Mouse (Mus musculus) forebrain, embryonic 16.5 days (tissue): ENCODE results near the gene Clptm1l. TPM values are rescaled to one million over a fixed set of nuclear protein-coding genes. Genes with fewer than 3 reads are reported as not detected.

Experiments used
- ATAC-seq: fragments of 200-750 bp; cut with Nextera tagmentation; 2 replicates; pipeline ENCODE4 v1.8.0; 2017; ENCODE audit warnings: mild to moderate bottlenecking, moderate library complexity
- H3K27ac ChIP-seq: fragments of 300-500 bp; sonication (generic); 2 replicates; pipeline ENCODE4 v1.5.1; 2014; ENCODE audit warnings: low read length, control low read depth
- H3K27me3 ChIP-seq: fragments of 300-500 bp; sonication (generic); replicated peaks from 2 replicates; pipeline ENCODE4 v1.6.1; 2014; ENCODE audit warnings: low read length; ENCODE audit not compliant: control insufficient read depth, insufficient read depth
- H3K36me3 ChIP-seq: fragments of 300-500 bp; sonication (generic); 2 replicates; pipeline ENCODE4 v1.6.1; 2014; ENCODE audit not compliant: control insufficient read depth, insufficient read depth
- H3K4me1 ChIP-seq: fragments of 300-500 bp; sonication (generic); replicated peaks from 2 replicates; pipeline ENCODE4 v1.6.1; 2014; ENCODE audit warnings: low read length; ENCODE audit not compliant: control insufficient read depth, insufficient read depth
- H3K4me2 ChIP-seq: fragments of 300-500 bp; sonication (generic); 2 replicates; pipeline ENCODE4 v1.6.1; 2014; ENCODE audit warnings: mild to moderate bottlenecking, low read length, control low read depth
- H3K4me3 ChIP-seq: fragments of 300-500 bp; sonication (generic); replicated peaks from 2 replicates; pipeline ENCODE4 v1.5.1; 2014; ENCODE audit warnings: mild to moderate bottlenecking, low read length, control low read depth
- H3K9ac ChIP-seq: fragments of 300-500 bp; sonication (generic); replicated peaks from 2 replicates; pipeline ENCODE4 v1.6.1; 2014; ENCODE audit warnings: low read depth, low read length, control low read depth
- H3K9me3 ChIP-seq: fragments of 300-500 bp; sonication (generic); 2 replicates; pipeline ENCODE4 v1.6.1; 2016; ENCODE audit warnings: low read length; ENCODE audit not compliant: control insufficient read depth
- WGBS: fragments of 180-500 bp; shearing (Covaris S2); extraction: QIAGEN DNeasy Blood & Tissue Kit; methylation state at CpG from one replicate; pipeline ENCODE4 v1.1.7; 2014; 5-methylcytosine and 5-hydroxymethylcytosine counted together
- polyA plus RNA-seq: library from polyadenylated mRNA; unstranded; fragments of >200 nt; fragmentation: Nextera tagmentation; extraction: Ambion mirVana; gene quantifications from 2 replicates; pipeline ENCODE4 v1.2.1, GENCODE M21; 2015

Clptm1l gene
- polyA plus RNA-seq: 125 and 130 TPM in 2 replicates

DNA sequence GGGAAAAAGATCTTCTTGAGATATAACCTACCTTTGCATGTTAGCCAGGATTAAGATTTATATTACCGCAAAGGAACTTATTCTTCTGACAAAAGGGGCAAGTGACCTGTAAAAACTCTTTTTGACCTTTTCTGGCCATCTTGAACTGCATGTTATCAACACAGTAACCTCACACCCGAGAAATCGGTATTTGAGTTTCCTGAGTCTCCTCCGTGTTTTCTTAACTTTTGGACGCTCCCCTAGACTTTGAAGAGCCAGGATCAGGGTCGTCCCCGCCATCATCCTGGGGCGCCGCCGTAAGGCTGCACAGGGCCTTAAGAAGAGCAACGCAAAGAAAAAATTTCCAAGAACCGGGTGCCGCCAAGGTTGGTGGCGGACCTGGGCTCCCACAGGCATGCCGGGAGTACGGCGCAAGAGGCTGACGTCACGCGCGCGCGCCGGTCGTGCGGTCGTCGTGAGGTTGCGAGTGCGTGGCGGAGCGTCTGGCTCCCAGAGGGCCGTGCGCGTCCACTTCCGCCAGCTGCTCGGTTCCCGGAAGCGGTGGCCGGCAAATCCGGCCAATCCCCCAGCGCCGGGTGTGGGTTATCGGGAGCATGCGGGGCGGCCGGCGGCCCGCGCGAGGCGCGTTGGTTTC is at the start of gene Clptm1l:
Clptm1l (plus strand) TSS at position 485 of the 634 bp plus-strand sequence.
- WGBS: under 1% methylated on average over 52 of the region's 53 CpGs
- Histone ChIP-seq H3K27ac (peak within 1 kb of the TSS; percentile 66; the same call in 1 of the 2 replicates), H3K9me3 (no peaks in the 10 kb centered on the region), H3K27me3 (no peaks in the 10 kb centered on the region), H3K4me3 (peak within 1 kb of the TSS; percentile 93), H3K4me2 (peak within 1 kb of the TSS; percentile 97), H3K36me3 (peaks cover 17% of the 10 kb centered on the region), H3K4me1 (peaks cover 19% of the 10 kb centered on the region), H3K9ac (peak within 1 kb of the TSS; percentile 87)
- peak; percentile 99 for ATAC-seq

DNA sequence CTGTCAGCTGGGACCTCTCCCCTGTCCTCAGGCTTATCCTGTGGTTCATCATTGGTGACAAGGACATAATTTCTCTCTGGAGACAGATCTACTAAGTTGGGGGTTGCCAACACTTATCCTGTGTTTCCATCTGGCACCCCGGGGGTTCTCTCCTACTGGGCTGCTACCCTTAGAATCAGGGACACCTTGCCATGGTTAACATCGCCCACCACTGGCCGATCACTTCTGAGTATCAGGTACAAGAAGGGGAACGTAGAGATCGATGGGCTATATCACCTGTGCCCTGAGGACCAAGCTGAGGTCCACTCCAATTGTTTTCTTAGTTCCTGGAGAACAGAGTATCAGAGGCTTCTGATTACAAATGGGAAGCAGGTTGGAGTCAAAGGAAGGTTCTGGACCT is 39.6 kb upstream of the Clptm1l start:
- no peak overlapping the region for H3K27ac ChIP-seq
- H3K9me3 ChIP-seq: no peaks in the 10 kb centered on the region
- 93% methylated on average over 5 of the region's 5 CpGs for WGBS
- H3K4me2 ChIP-seq: no peak overlapping the region
- no peaks in the 10 kb centered on the region for H3K4me1 ChIP-seq
- no peak for ATAC-seq
- H3K4me3 ChIP-seq: no peak overlapping the region
- no peak overlapping the region for H3K9ac ChIP-seq
- H3K36me3 ChIP-seq: no peaks in the 10 kb centered on the region
- H3K27me3 ChIP-seq: no peaks in the 10 kb centered on the region

DNA sequence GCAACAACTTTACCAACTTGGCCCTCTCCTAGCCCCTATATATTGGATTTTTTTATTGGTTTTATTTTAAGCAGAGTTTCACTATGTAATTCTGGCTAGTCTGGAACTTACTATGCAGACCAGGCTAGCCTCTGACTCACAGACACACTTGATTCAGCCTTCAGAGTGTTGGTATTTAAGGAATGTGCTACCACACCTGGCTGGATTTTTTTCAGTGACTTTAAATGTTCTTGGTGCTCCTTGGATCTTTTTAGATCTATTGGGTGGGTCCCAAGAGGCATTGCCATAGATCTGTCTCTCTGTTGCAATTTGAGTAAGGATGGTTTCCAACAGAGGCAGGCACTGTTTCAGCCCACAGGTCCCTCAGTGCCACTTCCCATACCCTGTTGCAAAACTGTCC is 28.8 kb upstream of the Clptm1l start:
- Histone ChIP-seq H3K4me2 (no peak overlapping the region), H3K27ac (no peak overlapping the region), H3K36me3 (no peaks in the 10 kb centered on the region), H3K27me3 (no peaks in the 10 kb centered on the region), H3K4me3 (no peak overlapping the region), H3K9ac (no peak overlapping the region), H3K4me1 (no peaks in the 10 kb centered on the region), H3K9me3 (no peaks in the 10 kb centered on the region)
- no peak for ATAC-seq

DNA sequence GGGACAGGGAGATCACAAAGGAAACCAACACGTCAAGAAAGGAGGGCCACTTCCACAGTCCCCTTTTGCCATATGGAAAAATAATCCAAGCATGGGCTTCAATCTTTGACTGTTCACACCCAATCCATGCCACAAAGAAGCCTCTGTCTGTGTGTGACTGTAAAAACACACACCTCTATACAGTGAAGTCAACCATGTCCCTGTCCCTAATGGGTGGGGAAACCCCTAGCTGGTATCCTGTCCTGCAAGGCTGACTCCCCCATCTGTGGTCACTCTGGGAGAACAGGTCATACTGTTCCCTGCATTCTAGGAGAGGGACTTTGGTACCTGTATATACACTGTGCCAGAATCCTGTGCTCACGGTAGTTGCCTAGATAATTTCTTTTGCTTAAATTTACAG is 26.5 kb upstream of the Clptm1l start:
- no peak overlapping the region for H3K4me3 ChIP-seq
- H3K27me3 ChIP-seq: no peaks in the 10 kb centered on the region
- no peak overlapping the region for H3K27ac ChIP-seq
- ATAC-seq: no peak
- no peaks in the 10 kb centered on the region for H3K9me3 ChIP-seq
- WGBS: 81% methylated on average over 2 of the region's 2 CpGs
- H3K9ac ChIP-seq: no peak overlapping the region
- no peak overlapping the region for H3K4me2 ChIP-seq
- H3K36me3 ChIP-seq: no peaks in the 10 kb centered on the region
- no peaks in the 10 kb centered on the region for H3K4me1 ChIP-seq

DNA sequence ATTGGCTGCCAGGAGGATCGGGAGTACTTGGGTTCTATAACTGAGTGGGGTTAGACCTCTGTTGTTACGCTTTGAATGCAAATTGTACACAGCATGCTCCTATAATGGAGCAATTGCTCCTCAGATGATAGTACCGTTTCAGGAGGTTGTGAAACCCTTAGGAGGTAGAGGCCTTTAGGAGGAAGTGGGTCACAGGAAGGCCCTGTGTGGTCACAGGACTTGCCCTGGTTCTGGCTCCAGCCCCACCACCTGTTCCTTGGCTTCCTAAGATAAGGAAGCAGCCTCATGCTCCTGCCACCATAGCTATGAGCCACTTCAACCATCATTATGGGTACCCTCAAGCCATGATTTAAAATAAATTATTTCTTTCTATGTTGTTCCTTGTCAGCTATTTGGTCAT is 12.3 kb upstream of the Clptm1l start:
- no peak for ATAC-seq
- Histone ChIP-seq H3K4me2 (no peak overlapping the region), H3K9ac (no peak overlapping the region), H3K27ac (no peak overlapping the region), H3K4me1 (no peaks in the 10 kb centered on the region), H3K27me3 (no peaks in the 10 kb centered on the region), H3K36me3 (no peaks in the 10 kb centered on the region), H3K9me3 (no peaks in the 10 kb centered on the region), H3K4me3 (no peak overlapping the region)
- WGBS: 95% methylated on average over 3 of the region's 3 CpGs

DNA sequence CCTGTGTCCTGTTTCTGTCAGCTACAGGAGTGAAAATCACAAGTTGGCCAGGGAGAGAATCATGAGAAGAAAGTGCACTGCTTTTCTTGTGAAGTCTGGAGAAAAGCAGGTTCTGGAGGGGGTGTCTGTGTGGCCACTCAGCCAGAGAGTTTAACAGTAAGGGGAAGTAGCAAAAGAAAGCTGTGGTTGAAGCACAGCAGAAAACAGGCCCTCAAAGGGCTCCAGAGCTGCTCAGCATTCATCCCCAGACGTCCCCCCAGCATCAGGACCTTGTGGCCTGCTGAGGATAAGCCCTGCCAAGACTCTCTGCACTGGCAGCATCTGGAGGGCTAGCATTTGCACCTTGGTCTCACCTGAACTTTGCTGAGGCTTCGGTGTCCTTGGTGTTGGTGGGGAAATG is 11.3 kb upstream of the Clptm1l start:
- Histone ChIP-seq H3K36me3 (no peaks in the 10 kb centered on the region), H3K4me2 (no peak overlapping the region), H3K27ac (no peak overlapping the region), H3K27me3 (no peaks in the 10 kb centered on the region), H3K4me1 (no peaks in the 10 kb centered on the region), H3K4me3 (no peak overlapping the region), H3K9me3 (no peaks in the 10 kb centered on the region), H3K9ac (no peak overlapping the region)
- WGBS: 44% methylated on average over 2 of the region's 2 CpGs
- ATAC-seq: no peak

DNA sequence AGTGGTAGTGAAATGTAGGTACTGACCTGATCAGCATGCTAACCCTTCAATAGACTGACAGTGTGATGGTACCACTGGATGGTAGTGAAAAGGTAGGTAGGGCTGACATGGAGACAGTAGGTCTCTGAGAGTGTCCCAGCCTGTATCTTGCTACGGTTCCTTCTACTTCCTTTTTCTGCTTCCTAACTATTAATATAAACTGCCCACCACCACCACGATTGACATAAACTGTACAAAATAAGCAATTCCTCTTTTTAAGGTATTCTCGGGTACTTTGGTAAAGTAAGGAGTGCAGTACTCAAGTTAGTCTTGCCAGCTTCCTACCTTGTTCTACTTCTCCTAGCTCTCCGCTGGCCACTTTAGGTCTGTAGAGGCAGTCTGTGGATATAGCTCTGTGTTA is 7.5 kb upstream of the Clptm1l start:
- no peaks in the 10 kb centered on the region; the same call in 1 of the 2 replicates for H3K27me3 ChIP-seq
- H3K4me2 ChIP-seq: no peak overlapping the region
- H3K4me3 ChIP-seq: no peak overlapping the region
- H3K4me1 ChIP-seq: no peaks in the 10 kb centered on the region
- ATAC-seq: no peak
- no peaks in the 10 kb centered on the region for H3K36me3 ChIP-seq
- 84% methylated on average over 4 of the region's 4 CpGs for WGBS
- no peak overlapping the region for H3K9ac ChIP-seq
- no peak overlapping the region for H3K27ac ChIP-seq
- H3K9me3 ChIP-seq: no peaks in the 10 kb centered on the region

DNA sequence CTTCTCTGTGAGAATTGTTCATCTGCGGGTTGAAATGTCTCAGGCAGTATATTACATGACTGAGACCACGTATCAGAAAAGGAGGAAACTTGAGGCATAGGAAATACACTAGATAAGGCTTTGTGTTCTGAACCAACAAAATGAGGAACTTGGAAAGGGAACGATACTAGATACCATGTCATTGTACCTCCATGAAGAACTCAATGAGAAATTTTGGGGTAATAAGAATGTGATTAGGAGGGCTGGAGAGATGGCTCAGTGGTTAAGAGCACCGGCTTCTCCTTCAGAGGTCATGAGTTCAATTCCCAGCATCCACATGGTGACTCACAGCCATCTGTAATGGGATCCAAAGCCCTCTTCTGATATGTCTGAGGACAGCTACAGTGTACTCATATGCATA is 3.6 kb upstream of the Clptm1l start:
- Histone ChIP-seq H3K4me3 (no peak overlapping the region), H3K4me2 (no peak overlapping the region), H3K27ac (no peak overlapping the region), H3K9ac (no peak overlapping the region), H3K9me3 (no peaks in the 10 kb centered on the region), H3K27me3 (no peaks in the 10 kb centered on the region; the same call in 1 of the 2 replicates), H3K36me3 (no peaks in the 10 kb centered on the region), H3K4me1 (peaks cover 15% of the 10 kb centered on the region)
- WGBS: 80% methylated on average over 4 of the region's 4 CpGs
- no peak for ATAC-seq

DNA sequence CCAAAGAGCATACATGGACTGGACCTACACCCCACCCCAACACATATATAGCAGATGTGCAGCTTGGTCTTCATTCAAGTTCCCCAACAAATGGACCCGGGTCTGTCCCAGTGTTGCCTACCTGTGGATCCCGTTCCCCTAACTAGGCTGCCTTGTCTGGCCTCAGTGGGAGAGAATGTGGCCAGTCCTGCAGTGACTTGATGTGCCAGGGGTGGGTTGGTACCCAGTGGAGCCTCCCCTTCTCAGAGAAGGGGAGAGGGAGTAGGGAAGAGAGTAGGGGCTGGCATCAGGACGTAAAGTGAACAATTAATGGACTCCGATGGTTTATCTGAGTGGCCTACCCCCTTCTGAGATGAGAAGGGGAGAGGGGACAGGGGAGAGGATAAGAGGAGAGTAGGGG is 760 bp upstream of the Clptm1l start:
- no peaks in the 10 kb centered on the region; the same call in 1 of the 2 replicates for H3K27me3 ChIP-seq
- H3K4me2 ChIP-seq: peak overlapping the region; percentile 97
- ATAC-seq: no peak
- peaks cover 19% of the 10 kb centered on the region for H3K4me1 ChIP-seq
- peak overlapping the region; percentile 93 for H3K4me3 ChIP-seq
- peaks cover 13% of the 10 kb centered on the region for H3K36me3 ChIP-seq
- H3K9me3 ChIP-seq: no peaks in the 10 kb centered on the region
- H3K9ac ChIP-seq: peak overlapping the region; percentile 87
- H3K27ac ChIP-seq: no peak overlapping the region
- WGBS: 56% methylated on average over 4 of the region's 4 CpGs
